Mouse (Mus musculus): ENCODE results near the gene Gm4792. TPM values are rescaled to one million over a fixed set of nuclear protein-coding genes. Genes with fewer than 3 reads are reported as not detected.

Gene Gm4792
- polyA plus RNA-seq (2015; fragmentation: Nextera tagmentation; extraction: Ambion mirVana): 0.31 TPM in 1 of 2 replicates, not detected in the other

DNA sequence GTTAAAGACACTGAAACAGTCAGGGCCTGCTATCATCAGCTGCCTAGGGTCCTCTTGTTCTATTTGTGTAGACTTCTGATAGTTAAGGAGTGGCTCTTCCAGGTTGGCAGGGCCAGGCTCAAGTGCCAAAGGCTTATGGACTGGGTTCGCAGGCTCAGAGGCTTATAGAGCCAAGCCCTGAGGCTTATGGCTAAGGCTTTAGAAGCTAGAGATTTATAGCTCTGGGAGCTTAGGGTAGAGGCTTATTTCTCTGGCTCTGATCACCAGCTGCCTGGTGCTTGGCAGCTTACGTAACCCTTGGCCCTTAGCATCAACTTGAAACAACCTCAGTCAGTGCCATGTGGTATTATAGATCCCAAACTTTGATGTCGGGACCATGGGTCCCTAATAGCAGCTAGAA is at the start of gene Gm4792:
Gene Gm4792 (minus strand): TSS at position 233 of the 400 bp plus-strand sequence.
- Histone ChIP-seq H3K4me3 (no peak within 1 kb of the TSS), H3K36me3 (no peaks in the 10 kb centered on the region), H3K27me3 (peaks cover 5% of the 10 kb centered on the region; the same call in 1 of the 2 replicates), H3K27ac (no peak within 1 kb of the TSS), H3K9ac (no peak within 1 kb of the TSS), H3K4me1 (no peaks in the 10 kb centered on the region), H3K9me3 (no peaks in the 10 kb centered on the region), H3K4me2 (no peak within 1 kb of the TSS)
- ATAC-seq (ENCODE audit: insufficient number of reproducible peaks, low FRiP score, low TSS enrichment, low read depth): no peak
- 42% methylated on average over 3 of the region's 3 CpGs for WGBS

DNA sequence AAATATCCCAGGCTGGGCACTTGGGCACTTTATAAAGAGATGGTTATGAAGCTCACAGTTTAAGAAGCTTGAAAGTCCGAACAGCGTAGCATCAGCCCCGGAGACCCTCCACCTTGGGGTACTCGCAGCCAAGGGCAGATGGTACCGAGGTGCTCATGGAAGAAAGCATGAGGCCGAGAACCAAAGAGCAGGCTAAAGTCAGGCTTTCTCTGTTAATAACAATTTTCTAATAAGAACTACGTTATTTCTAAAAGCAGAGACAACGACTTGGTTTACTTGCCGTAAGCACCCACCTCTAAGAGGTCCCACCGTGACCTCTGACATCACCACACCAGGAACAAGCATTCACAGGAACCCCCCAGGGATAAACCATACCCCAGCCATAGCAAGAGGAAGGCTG is 49.5 kb upstream of the Gm4792 start:
- Histone ChIP-seq H3K36me3 (no peaks in the 10 kb centered on the region), H3K4me2 (no peak overlapping the region), H3K4me1 (peaks cover 3% of the 10 kb centered on the region; the same call in 1 of the 2 replicates), H3K9me3 (no peaks in the 10 kb centered on the region), H3K9ac (no peak overlapping the region), H3K27me3 (no peaks in the 10 kb centered on the region), H3K4me3 (no peak overlapping the region), H3K27ac (no peak overlapping the region)
- ATAC-seq (ENCODE audit: insufficient number of reproducible peaks, low FRiP score, low TSS enrichment, low read depth): no peak
- 92% methylated on average over 10 of the region's 10 CpGs for WGBS

DNA sequence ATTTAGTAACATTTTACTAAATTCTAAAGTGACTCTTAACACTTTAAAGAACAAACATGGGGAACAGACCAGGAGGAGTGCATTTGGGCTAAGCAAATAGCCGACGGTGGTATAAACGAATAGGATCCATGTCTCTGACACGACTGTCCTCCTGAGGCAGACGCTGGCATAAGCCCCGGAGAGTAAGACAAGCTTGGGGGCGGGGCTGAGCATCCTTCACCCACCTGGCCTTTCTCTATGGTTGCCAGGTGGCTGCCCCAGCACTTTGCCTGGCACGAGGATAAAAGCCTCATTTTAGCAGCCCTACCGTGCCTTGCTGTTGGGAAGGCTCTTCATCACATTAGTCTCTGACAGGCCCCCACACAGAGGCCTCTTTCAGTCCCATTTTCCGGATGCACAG is 48.8 kb upstream of the Gm4792 start:
- no peak for ATAC-seq (ENCODE audit: insufficient number of reproducible peaks, low FRiP score, low TSS enrichment, low read depth)
- no peaks in the 10 kb centered on the region for H3K36me3 ChIP-seq
- 70% methylated on average over 10 of the region's 10 CpGs for WGBS
- H3K27ac ChIP-seq: no peak overlapping the region
- H3K27me3 ChIP-seq: no peaks in the 10 kb centered on the region
- H3K4me2 ChIP-seq: no peak overlapping the region
- H3K4me3 ChIP-seq: no peak overlapping the region
- no peaks in the 10 kb centered on the region for H3K9me3 ChIP-seq
- H3K9ac ChIP-seq: no peak overlapping the region
- peaks cover 3% of the 10 kb centered on the region; the same call in 1 of the 2 replicates for H3K4me1 ChIP-seq

DNA sequence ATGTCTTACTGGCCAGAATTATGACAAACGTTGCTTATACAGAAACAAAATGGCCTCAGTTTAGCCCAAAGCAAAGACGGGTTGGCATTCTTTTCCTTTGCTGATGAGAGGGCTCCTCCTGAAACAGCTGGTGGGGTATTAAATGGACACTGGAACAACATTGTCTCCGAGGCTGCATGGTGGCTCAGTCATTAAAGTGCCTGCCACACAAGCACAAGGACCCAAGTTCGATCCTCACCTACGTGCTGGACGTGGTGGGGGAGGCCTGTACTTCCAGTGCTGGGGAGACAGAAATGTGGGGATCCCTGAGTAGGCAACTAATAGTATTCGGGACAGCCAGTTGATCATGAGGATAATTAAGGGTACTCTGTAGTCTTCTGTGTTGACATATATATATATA is 48.1 kb upstream of the Gm4792 start:
- no peak overlapping the region for H3K27ac ChIP-seq
- no peak overlapping the region for H3K4me3 ChIP-seq
- peaks cover 3% of the 10 kb centered on the region; the same call in 1 of the 2 replicates for H3K4me1 ChIP-seq
- H3K27me3 ChIP-seq: no peaks in the 10 kb centered on the region
- no peaks in the 10 kb centered on the region for H3K36me3 ChIP-seq
- 94% methylated on average over 7 of the region's 7 CpGs for WGBS
- no peak overlapping the region for H3K4me2 ChIP-seq
- no peaks in the 10 kb centered on the region for H3K9me3 ChIP-seq
- no peak for ATAC-seq (ENCODE audit: insufficient number of reproducible peaks, low FRiP score, low TSS enrichment, low read depth)
- H3K9ac ChIP-seq: no peak overlapping the region

DNA sequence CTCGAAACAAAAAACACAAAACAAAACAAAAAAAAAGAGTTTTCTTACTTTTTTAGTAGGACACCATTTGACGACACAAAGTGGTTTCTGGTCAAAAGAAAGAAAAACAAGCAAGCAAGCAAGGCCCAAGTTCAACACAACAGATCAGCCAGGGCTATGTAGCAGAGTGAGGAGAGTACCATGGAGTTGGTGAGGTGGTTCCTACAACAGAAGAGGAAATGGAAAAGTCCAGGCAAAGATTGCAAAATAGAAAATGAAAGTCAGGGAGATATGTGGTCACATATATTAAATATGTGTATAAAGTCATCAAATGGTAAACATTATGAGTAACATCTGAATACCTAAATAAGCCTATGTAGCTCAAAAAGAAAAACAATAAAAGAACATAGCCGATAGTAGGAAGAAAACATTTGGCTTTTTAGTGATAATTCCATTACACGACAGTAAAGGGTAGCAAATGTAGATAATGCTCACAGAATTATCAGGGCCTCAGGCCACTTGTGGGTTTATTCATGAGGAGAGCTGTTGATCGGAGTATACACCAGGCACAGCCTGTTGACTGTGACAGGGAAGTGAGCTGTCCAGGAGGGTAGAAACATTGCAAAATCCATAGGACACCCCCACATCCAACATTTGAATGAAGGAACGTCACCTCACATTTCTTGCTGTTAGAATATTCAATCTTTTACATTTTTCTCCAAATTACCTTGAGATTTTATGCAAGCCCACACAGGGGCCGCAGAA is 47.2 kb upstream of the Gm4792 start:
- ATAC-seq (ENCODE audit: insufficient number of reproducible peaks, low FRiP score, low TSS enrichment, low read depth): no peak
- Histone ChIP-seq H3K27ac (no peak overlapping the region), H3K36me3 (no peaks in the 10 kb centered on the region), H3K9me3 (no peaks in the 10 kb centered on the region), H3K4me3 (no peak overlapping the region), H3K4me2 (no peak overlapping the region), H3K27me3 (no peaks in the 10 kb centered on the region), H3K4me1 (peaks cover 3% of the 10 kb centered on the region; the same call in 1 of the 2 replicates), H3K9ac (no peak overlapping the region)
- WGBS: 89% methylated on average over 7 of the region's 7 CpGs

DNA sequence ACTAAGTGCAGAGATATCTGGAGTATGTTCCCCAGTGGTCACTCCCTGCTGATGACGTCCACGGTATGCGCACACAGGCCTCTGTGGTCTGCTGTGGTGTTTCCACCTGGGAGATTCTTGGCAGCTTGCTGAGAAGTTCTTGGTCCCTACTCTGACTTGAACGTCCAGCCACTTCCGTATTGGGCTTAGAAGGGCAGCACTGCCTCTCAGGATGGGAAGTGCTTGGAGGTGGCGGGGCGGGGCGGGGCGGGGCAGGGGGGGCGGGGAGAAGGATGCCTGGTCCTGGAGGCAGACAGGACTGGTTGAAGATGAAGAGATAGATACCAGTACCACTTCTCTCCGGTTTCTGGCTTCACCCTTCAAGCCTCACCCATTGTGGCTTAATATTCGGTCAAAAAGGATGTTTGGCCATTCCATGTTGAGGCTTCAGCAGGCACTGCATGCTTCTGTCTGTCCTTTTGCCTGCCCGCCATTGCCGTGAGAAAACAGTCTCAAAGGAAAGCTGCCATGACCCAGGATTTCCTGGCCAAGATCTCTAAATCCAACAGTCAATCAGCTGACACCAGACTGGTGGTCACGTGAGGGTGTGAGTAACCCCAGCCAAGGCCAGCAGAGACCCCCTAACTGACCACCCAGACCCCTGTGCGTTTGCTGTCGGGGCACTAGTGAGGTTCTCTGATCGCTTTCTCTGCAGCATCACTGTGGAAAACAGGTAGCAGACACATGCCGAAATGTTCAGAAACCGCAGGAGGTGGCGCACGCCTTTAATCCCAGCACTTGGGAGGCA is 46.3 kb upstream of the Gm4792 start:
- Histone ChIP-seq H3K27me3 (no peaks in the 10 kb centered on the region), H3K4me1 (peaks cover 3% of the 10 kb centered on the region; the same call in 1 of the 2 replicates), H3K9me3 (no peaks in the 10 kb centered on the region), H3K4me2 (no peak overlapping the region), H3K36me3 (no peaks in the 10 kb centered on the region), H3K27ac (no peak overlapping the region), H3K4me3 (no peak overlapping the region), H3K9ac (no peak overlapping the region)
- WGBS: 46% methylated on average over 22 of the region's 22 CpGs
- no peak for ATAC-seq (ENCODE audit: insufficient number of reproducible peaks, low FRiP score, low TSS enrichment, low read depth)

DNA sequence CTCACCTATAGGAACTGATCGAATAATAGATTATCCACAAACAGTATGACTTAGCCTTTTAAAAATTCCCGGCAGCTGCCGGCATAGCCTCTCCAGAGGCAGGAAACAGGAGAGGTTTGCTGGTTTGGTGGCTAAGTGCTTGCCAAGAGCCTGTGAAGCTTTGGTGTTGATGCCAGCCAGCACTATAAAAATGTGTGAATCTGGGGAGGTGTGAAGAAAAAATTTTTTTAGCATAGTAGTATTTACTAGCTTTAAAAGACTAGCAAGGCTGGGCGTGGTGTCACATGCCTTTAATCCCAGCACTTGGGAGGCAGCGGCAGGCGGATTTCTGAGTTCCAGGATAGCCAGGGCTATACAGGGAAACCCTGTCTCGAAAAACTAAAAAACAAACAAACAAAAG is 45.1 kb upstream of the Gm4792 start:
- Histone ChIP-seq H3K4me3 (no peak overlapping the region), H3K36me3 (no peaks in the 10 kb centered on the region), H3K9me3 (no peaks in the 10 kb centered on the region), H3K4me1 (peaks cover 3% of the 10 kb centered on the region; the same call in 1 of the 2 replicates), H3K27me3 (no peaks in the 10 kb centered on the region), H3K27ac (no peak overlapping the region), H3K9ac (no peak overlapping the region), H3K4me2 (no peak overlapping the region)
- 50% methylated on average over 7 of the region's 7 CpGs for WGBS
- no peak for ATAC-seq (ENCODE audit: insufficient number of reproducible peaks, low FRiP score, low TSS enrichment, low read depth)

DNA sequence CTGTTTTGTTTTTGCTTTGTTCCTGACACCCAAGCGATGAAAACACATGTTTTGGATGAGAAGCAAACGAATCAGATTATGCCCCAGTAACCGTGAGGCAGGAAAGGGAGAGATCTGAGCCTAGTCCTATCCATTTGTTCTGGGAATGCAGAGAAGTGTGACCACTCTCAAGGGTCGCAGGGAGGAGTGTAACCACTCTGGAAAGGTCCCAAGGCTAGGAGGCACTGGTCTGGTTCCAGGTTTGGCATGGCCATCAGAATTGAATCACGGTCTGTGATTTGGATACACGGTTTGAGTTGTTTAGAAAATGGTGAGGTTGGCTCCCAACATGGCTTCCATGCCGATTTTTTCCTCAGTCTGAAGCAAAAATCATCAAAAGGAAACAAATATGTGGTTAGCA is 43.8 kb upstream of the Gm4792 start:
- 65% methylated on average over 7 of the region's 7 CpGs for whole genome bisulfite sequencing
- no peak for ATAC-seq (ENCODE audit: insufficient number of reproducible peaks, low FRiP score, low TSS enrichment, low read depth)
- no peak overlapping the region for H3K4me3 ChIP-seq

DNA sequence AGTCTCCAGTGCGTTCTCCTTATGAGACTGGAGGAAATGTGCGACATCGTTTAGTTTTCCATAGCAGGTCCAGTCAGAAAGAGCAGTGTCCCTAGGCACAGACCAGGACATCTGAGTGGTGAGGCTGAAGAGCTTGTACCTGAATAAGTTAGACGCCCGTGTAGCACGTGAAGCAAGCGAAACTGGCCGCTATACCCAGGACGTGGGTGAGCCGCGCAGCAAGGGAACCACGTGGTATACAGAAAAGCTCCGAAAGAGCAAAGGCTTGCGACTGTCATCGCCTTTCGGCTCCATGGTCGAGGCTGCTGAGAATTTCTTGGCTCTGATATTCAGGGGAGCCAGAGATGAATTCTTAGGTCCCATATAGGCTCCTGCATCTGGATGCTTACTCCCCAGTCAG is 43.0 kb upstream of the Gm4792 start:
- peaks cover 3% of the 10 kb centered on the region; the same call in 1 of the 2 replicates for H3K4me1 ChIP-seq

More for the DNA sequence above, 43.8 kb upstream of the Gm4792 start:
- Histone ChIP-seq H3K36me3 (no peaks in the 10 kb centered on the region), H3K9me3 (no peaks in the 10 kb centered on the region), H3K4me2 (no peak overlapping the region), H3K27ac (no peak overlapping the region), H3K4me1 (peaks cover 3% of the 10 kb centered on the region; the same call in 1 of the 2 replicates), H3K27me3 (no peaks in the 10 kb centered on the region), H3K9ac (no peak overlapping the region)

DNA sequence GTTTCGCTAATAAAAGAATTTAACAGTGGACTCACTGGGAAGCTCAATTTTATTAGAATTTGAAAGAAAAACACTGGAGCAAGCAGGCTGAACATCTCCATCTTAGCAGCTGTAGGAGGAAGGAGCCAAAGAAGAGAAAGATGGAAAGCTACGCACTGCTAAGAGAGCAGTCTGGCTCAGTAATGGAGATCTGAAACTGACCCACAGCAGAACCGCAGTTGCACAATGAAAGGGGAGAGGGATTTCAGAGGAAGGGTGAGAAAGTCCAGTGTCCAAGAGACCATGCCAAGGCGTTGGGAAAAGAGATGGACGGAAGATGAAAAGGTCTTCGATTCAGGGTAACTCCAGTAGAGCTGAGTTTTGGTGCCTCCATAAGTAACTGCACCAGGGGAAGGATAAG is 37.6 kb upstream of the Gm4792 start:
- H3K4me1 ChIP-seq: no peaks in the 10 kb centered on the region
- H3K9ac ChIP-seq: no peak overlapping the region
- no peak overlapping the region for H3K4me3 ChIP-seq
- H3K27ac ChIP-seq: no peak overlapping the region
- H3K36me3 ChIP-seq: no peaks in the 10 kb centered on the region
- 77% methylated on average over 6 of the region's 6 CpGs for WGBS
- no peak for ATAC-seq (ENCODE audit: insufficient number of reproducible peaks, low FRiP score, low TSS enrichment, low read depth)
- H3K27me3 ChIP-seq: no peaks in the 10 kb centered on the region
- H3K4me2 ChIP-seq: no peak overlapping the region
- H3K9me3 ChIP-seq: no peaks in the 10 kb centered on the region

More for the DNA sequence above, 43.0 kb upstream of the Gm4792 start:
- no peaks in the 10 kb centered on the region for H3K9me3 ChIP-seq
- H3K27ac ChIP-seq: no peak overlapping the region
- H3K4me3 ChIP-seq: no peak overlapping the region
- H3K27me3 ChIP-seq: no peaks in the 10 kb centered on the region
- no peak overlapping the region for H3K4me2 ChIP-seq
- no peaks in the 10 kb centered on the region for H3K36me3 ChIP-seq
- no peak overlapping the region for H3K9ac ChIP-seq
- 70% methylated on average over 17 of the region's 17 CpGs for whole genome bisulfite sequencing
- ATAC-seq (ENCODE audit: insufficient number of reproducible peaks, low FRiP score, low TSS enrichment, low read depth): no peak

DNA sequence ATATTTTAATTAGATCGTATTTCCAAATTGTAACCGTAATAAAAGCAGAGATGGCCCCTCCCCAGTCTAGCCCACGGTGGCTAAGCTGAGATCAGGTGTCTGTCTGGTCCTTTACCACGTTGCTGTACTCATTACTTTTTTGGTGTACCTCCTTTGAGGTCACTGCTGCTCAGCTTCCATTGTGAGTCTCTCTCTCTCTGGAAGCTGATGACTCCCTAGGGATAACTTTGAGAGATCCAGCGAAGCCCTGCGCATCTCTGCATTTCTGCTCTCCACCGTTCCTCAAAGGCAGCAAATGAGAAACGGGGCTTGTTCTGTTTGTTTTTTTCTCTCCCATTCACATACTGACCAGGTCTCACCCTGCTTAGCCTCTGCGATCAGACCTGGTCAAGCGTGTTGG is 36.5 kb upstream of the Gm4792 start:
- Histone ChIP-seq H3K9me3 (no peaks in the 10 kb centered on the region), H3K4me3 (no peak overlapping the region), H3K9ac (no peak overlapping the region), H3K36me3 (no peaks in the 10 kb centered on the region), H3K4me1 (peaks cover 3% of the 10 kb centered on the region; the same call in 1 of the 2 replicates), H3K4me2 (no peak overlapping the region), H3K27me3 (no peaks in the 10 kb centered on the region), H3K27ac (no peak overlapping the region)
- no peak for ATAC-seq (ENCODE audit: insufficient number of reproducible peaks, low FRiP score, low TSS enrichment, low read depth)
- WGBS: 61% methylated on average over 10 of the region's 10 CpGs

DNA sequence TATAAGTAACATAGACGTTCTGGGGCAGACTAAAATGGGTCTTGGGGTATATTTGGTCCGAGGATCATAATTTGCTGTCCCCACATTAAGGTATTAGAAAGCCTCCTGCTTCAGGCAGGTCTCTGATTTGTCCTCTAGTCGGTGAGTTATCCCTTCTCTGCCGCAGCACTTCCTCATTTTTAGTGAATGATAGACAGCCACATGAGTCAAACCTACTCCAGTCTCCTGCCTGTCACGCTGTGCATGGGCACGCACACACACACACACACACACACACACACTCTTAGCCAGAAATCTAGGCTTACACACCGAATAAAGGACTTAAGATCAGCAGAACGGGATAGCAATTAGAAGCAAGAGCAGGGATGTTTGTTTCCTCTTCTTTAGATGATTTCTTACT is 34.8 kb upstream of the Gm4792 start:
- Histone ChIP-seq H3K9me3 (no peaks in the 10 kb centered on the region), H3K4me2 (no peak overlapping the region), H3K4me1 (peaks cover 7% of the 10 kb centered on the region; the same call in 1 of the 2 replicates), H3K27ac (no peak overlapping the region), H3K27me3 (no peaks in the 10 kb centered on the region), H3K36me3 (no peaks in the 10 kb centered on the region), H3K4me3 (no peak overlapping the region), H3K9ac (no peak overlapping the region)
- WGBS: 85% methylated on average over 8 of the region's 8 CpGs
- no peak for ATAC-seq (ENCODE audit: insufficient number of reproducible peaks, low FRiP score, low TSS enrichment, low read depth)

Data from limb, embryonic 15.5 days (tissue).